Mouse (Mus musculus): ENCODE measurements around the gene Cbx5.

- TF ChIP-seq EP300 (optimal IDR thresholded peaks at IDR 0.05) (no peak), CTCF (IDR thresholded peaks at IDR 0.05; ENCODE audit: low read depth) (no peak)
These were observed 42.0 kb upstream of the Cbx5 start for GRCm38 (mm10) chr15:103281465-103282205.

Data from stomach, postnatal 0 days (tissue).